Mouse (Mus musculus) lung, adult 2 months (tissue): ENCODE measurements at regions not wholly inside any gene's neighbourhood (a gene's known extent, or its start where the extent isn't known, plus 50 kb on each side); places are given as distances from the start of the nearest gene placed in this dataset.

Experiments
- CTCF ChIP-seq: fragments of 200-500 bp; IDR thresholded peaks from 2 replicates; pipeline ENCODE4 v1.5.1; 2011; ENCODE audit warnings: mild to moderate bottlenecking, low read length, control low read depth; ENCODE audit not compliant: insufficient read depth
- POLR2A ChIP-seq: fragments of 200-500 bp; IDR thresholded peaks from 2 replicates; pipeline ENCODE4 v1.6.1; 2011; ENCODE audit warnings: low read depth, mild to moderate bottlenecking, control low read depth, low read length, borderline replicate concordance; ENCODE audit errors: extremely low read depth

DNA sequence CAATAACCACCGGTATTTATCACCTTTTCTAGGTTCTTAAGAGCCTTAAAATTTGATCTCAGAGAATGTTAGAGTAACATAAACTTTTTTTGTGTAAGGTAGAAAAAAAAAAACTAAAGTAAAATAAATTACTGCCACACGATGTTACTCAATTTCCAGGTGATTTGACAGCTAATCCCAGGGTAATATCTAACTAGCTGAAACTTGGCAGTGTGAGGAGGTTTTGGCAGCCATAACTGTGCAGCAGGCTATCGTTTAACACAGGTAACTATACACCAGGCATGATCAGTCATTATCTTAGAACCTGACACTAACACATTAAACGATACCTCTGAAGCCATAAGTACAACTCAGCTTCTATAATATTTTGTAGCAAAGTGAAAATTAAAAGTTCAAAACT is 187.3 kb downstream of the Hlx start:
- TF ChIP-seq CTCF, result no peak
- TF ChIP-seq POLR2A, result no peak
